Mouse (Mus musculus): ENCODE measurements around the gene Psmd3. TPM values are rescaled to one million over a fixed set of nuclear protein-coding genes. Genes with fewer than 3 reads are reported as not detected.
"Not testable (repeated sequence)": the region's sequence is repeated elsewhere in the genome, so short reads cannot be mapped to it uniquely, and the experiment has no call there.

Psmd3 gene
- polyA plus RNA-seq, 1 experiment, result 207 TPM

DNA sequence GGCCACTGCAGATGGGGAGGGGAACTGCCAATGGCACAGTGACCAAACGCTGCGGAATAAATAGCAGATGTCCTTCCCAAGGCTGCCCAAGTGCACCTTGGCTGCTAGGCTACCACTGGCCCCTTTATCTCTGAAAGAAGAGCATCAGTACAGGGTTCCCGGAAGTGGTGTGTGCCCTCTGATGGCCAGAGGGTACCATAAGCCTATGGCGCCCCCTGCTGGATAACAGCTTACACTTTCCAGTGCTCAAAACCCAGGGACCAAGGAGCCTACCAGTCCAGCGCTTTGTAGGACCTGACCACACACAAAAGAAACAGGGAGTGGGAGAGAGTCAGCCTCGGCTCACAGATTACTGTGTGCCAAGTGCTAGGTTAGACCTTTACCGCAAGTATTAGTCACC is 27.3 kb upstream of the Psmd3 start:
- not testable (repeated sequence) for H3K27ac ChIP-seq (ENCODE audit: insufficient read depth, low read length); H3K4me3 ChIP-seq (replicated peaks; ENCODE audit: insufficient read depth, low read depth, low read length); H3K27me3 ChIP-seq (ENCODE audit: control insufficient read depth, insufficient read depth, low read length); H3K4me1 ChIP-seq (ENCODE audit: control insufficient read depth, insufficient read depth, low read length)
- TF ChIP-seq CTCF (IDR thresholded peaks at IDR 0.05; ENCODE audit: borderline replicate concordance, insufficient read depth, low read depth, low read length), result peak; percentile 60; the same call in 1 of the 2 replicates
- DNase-seq, result peak; percentile 15 to 26
- WGBS, result 12% methylated on average over 7 of the region's 7 CpGs

DNA sequence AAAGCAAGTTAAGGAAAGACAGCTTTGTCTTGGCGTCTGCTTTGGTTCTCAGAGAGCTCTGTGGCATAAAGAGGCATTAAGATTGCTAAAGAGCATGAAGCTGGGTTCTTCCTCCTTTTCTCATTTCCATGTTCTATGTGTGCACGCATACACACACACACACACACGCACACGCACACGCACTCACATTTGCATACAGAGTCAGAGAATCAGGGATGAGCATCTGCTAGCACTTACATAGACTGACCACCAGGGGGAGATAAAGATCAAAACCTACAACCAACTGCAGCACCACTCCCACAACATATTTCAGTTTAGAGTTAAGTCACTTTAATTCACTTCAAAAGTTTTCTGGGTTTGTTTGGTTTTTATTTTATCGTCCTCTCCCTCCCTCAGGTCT is 21.8 kb upstream of the Psmd3 start:
- Histone ChIP-seq H3K27ac (ENCODE audit: insufficient read depth, low read length) (no peak overlapping the region), H3K27me3 (ENCODE audit: control insufficient read depth, insufficient read depth, low read length) (no peaks in the 10 kb centered on the region), H3K4me3 (replicated peaks; ENCODE audit: insufficient read depth, low read depth, low read length) (no peak overlapping the region), H3K4me1 (ENCODE audit: control insufficient read depth, insufficient read depth, low read length) (no peaks in the 10 kb centered on the region)
- peak in 1 of 2 experiments; percentile 49 for DNase-seq
- TF ChIP-seq POLR2A (IDR thresholded peaks at IDR 0.05; ENCODE audit: borderline replicate concordance, insufficient read depth, low read length), result no peak
- TF ChIP-seq CTCF (IDR thresholded peaks at IDR 0.05; ENCODE audit: borderline replicate concordance, insufficient read depth, low read depth, low read length), result peak; percentile 64
- WGBS, result 8% methylated on average over 6 of the region's 6 CpGs

DNA sequence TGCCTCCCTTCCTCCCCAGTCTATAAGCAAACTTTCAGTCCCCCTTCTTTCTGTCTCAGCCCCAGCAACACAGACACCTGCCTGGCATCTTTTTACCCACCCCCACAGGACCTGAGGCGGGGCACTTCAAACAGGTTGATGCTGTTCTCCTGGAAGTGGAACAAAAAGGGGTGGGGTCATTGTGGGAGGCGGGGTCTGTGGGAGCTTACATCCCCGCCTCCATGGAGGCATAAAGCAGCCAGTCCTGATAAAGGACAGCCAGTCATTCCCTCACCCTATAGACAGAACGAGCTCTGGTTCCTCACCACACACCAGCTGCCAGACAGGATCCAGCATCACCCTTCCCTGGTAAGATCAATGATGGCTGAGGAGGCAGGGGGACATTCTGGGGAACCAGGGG is 18.3 kb upstream of the Psmd3 start, which contains the start of gene Gsdma:
TSS of gene Gsdma (plus strand) at position 261 of the 400 bp plus-strand sequence.
- DNase-seq, result no peak
- WGBS, result 29% methylated on average over 4 of the region's 4 CpGs
- H3K4me1 ChIP-seq (ENCODE audit: control insufficient read depth, insufficient read depth, low read length), result no peaks in the 10 kb centered on the region

DNA sequence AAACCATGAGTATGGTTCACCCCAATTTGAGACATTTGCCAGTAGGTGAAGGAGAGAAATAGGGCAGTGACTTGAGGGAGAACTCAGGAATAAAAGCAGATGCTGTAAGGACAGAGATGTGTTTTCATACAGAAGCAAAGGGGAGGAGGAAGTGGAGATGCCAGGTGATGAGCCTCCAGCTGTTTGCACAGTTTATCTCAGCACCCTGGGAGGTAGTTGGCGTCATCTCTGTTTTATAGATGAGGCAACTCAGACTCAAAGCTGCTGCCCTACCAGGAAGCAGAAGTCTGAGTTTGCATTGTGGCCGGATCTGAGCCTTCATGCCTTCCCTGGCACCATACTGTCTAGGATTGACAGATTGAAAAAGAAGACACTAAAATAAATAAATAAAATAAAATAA is 13.4 kb upstream of the Psmd3 start:
- TF ChIP-seq POLR2A (IDR thresholded peaks at IDR 0.05; ENCODE audit: borderline replicate concordance, insufficient read depth, low read length), result no peak
- Histone ChIP-seq H3K4me3 (replicated peaks; ENCODE audit: insufficient read depth, low read depth, low read length) (no peak overlapping the region), H3K27ac (ENCODE audit: insufficient read depth, low read length) (no peak overlapping the region), H3K27me3 (ENCODE audit: control insufficient read depth, insufficient read depth, low read length) (no peaks in the 10 kb centered on the region; the same call in 1 of the 2 replicates), H3K4me1 (ENCODE audit: control insufficient read depth, insufficient read depth, low read length) (no peaks in the 10 kb centered on the region)
- no peak for DNase-seq
- WGBS, result 49% methylated on average over 2 of the region's 2 CpGs

More for the DNA sequence above, 18.3 kb upstream of the Psmd3 start, which contains the start of gene Gsdma:
- H3K27ac ChIP-seq (ENCODE audit: insufficient read depth, low read length), result no peak within 1 kb of the TSS
- no peak within 1 kb of the TSS for H3K4me3 ChIP-seq (replicated peaks; ENCODE audit: insufficient read depth, low read depth, low read length)
- no peaks in the 10 kb centered on the region for H3K27me3 ChIP-seq (ENCODE audit: control insufficient read depth, insufficient read depth, low read length)
- TF ChIP-seq POLR2A (IDR thresholded peaks at IDR 0.05; ENCODE audit: borderline replicate concordance, insufficient read depth, low read length), result no peak
- TF ChIP-seq CTCF (IDR thresholded peaks at IDR 0.05; ENCODE audit: borderline replicate concordance, insufficient read depth, low read depth, low read length), result no peak

DNA sequence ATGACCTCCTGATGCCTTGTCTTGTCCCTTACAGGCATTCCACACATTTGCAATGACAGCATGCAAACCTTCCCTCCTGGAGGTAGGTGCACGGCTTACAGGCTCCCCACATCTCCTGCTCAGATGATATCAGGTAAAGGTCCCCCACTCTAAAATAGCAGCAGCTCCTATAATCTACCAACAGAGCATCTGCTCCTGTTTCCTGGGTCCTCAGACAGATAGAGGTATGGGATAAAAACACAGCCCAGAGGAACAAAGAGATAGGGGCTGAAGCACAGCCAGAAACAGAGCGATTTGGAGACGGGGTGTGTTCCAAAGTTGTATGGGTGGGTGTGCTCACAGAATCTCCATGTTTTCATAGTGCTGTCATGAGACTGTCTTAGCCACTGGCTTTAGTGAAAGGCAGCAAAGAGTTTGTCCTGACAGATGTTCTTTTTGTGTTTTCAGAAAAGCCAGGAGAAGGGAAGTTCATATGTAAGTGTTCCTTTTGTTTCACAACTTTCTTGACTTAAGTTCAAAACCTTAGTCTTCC is 11.0 kb upstream of the Psmd3 start:
- no peak for DNase-seq
- H3K27me3 ChIP-seq (ENCODE audit: control insufficient read depth, insufficient read depth, low read length), result no peaks in the 10 kb centered on the region; the same call in 1 of the 2 replicates
- WGBS, result 69% methylated on average over 3 of the region's 3 CpGs
- TF ChIP-seq CTCF (IDR thresholded peaks at IDR 0.05; ENCODE audit: borderline replicate concordance, insufficient read depth, low read depth, low read length) (no peak), POLR2A (IDR thresholded peaks at IDR 0.05; ENCODE audit: borderline replicate concordance, insufficient read depth, low read length) (no peak)
- H3K4me1 ChIP-seq (ENCODE audit: control insufficient read depth, insufficient read depth, low read length), result no peaks in the 10 kb centered on the region
- no peak overlapping the region for H3K4me3 ChIP-seq (replicated peaks; ENCODE audit: insufficient read depth, low read depth, low read length)
- H3K27ac ChIP-seq (ENCODE audit: insufficient read depth, low read length), result no peak overlapping the region

DNA sequence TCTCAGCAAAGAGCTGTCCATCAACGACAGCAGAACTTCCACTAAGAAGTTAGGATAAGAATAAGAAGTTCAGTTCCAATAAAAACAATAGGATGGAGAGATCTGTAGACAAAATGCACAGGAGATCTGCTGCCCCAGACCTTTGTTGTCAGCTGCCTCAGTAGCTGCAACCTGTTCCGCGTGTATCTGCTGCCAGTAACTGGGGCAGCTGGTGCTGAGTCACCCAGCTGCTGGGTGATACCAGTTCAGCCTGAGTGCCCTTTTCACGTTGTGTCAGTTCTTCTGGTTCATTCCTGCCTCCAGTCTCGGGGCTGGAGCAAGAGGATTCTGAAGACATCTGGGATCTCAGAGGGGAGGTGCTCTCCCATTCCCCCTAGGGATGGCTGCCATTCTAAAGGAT is 10.5 kb upstream of the Psmd3 start:
- no peak overlapping the region for H3K27ac ChIP-seq (ENCODE audit: insufficient read depth, low read length)
- no peak for DNase-seq
- no peaks in the 10 kb centered on the region; the same call in 1 of the 2 replicates for H3K27me3 ChIP-seq (ENCODE audit: control insufficient read depth, insufficient read depth, low read length)
- no peak overlapping the region for H3K4me3 ChIP-seq (replicated peaks; ENCODE audit: insufficient read depth, low read depth, low read length)
- H3K4me1 ChIP-seq (ENCODE audit: control insufficient read depth, insufficient read depth, low read length), result no peaks in the 10 kb centered on the region
- no peak for TF ChIP-seq POLR2A (IDR thresholded peaks at IDR 0.05; ENCODE audit: borderline replicate concordance, insufficient read depth, low read length)
- no peak for TF ChIP-seq CTCF (IDR thresholded peaks at IDR 0.05; ENCODE audit: borderline replicate concordance, insufficient read depth, low read depth, low read length)
- 28% methylated on average over 5 of the region's 5 CpGs for WGBS

DNA sequence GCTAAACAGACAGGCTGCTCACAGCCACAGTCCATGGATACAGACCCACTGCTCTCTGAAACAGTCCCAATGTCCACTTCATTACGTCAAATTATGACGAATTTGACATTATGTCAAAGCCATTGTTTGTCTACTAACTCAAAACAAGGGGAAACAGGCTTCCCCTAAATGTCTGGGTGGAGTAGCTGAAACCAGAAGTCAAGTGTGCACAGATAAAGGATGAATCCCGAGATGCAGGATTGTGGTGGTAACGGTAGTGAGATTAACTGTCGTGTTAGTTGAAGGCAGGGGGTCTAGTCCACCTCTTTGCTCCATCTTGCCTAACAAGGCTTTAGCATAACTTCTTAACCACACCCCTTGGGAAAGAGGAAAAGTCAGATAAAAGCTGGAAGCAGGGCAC is 9.9 kb upstream of the Psmd3 start:
- Histone ChIP-seq H3K27me3 (ENCODE audit: control insufficient read depth, insufficient read depth, low read length) (no peaks in the 10 kb centered on the region; the same call in 1 of the 2 replicates), H3K27ac (ENCODE audit: insufficient read depth, low read length) (no peak overlapping the region), H3K4me3 (replicated peaks; ENCODE audit: insufficient read depth, low read depth, low read length) (no peak overlapping the region), H3K4me1 (ENCODE audit: control insufficient read depth, insufficient read depth, low read length) (no peaks in the 10 kb centered on the region)
- DNase-seq, result no peak
- no peak for TF ChIP-seq POLR2A (IDR thresholded peaks at IDR 0.05; ENCODE audit: borderline replicate concordance, insufficient read depth, low read length)
- no peak for TF ChIP-seq CTCF (IDR thresholded peaks at IDR 0.05; ENCODE audit: borderline replicate concordance, insufficient read depth, low read depth, low read length)
- 80% methylated on average over 5 of the region's 5 CpGs for WGBS

DNA sequence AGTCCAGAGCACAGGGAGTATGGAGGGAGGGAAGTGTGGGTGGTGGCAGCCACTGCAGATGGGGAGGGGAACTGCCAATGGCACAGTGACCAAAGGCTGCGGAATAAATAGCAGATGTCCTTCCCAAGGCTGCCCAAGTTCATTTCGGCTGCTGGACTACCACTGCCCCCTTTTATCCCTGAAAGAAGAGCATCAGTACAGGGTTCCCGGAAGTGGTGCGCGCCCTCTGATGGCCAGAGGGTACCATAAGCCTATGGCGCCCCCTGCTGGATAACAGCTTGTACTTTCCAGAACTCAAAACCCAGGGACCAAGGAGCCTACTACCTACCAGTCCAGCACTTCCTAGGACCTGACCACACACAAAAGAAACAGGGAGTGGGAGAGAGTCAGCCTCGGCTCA is 9.2 kb upstream of the Psmd3 start:
- not testable (repeated sequence) for H3K27me3 ChIP-seq (ENCODE audit: control insufficient read depth, insufficient read depth, low read length); H3K4me1 ChIP-seq (ENCODE audit: control insufficient read depth, insufficient read depth, low read length); H3K27ac ChIP-seq (ENCODE audit: insufficient read depth, low read length)
- peak; percentile 48 to 55 for DNase-seq
- peak; percentile 49 for TF ChIP-seq CTCF (IDR thresholded peaks at IDR 0.05; ENCODE audit: borderline replicate concordance, insufficient read depth, low read depth, low read length)
- 0% methylated on average over 7 of the region's 7 CpGs for WGBS
- H3K4me3 ChIP-seq (replicated peaks; ENCODE audit: insufficient read depth, low read depth, low read length), result peak overlapping the region; percentile 34
